Comparison of ENCODE assay signal across 13 mouse cellular contexts in genomic region chr17:27603522-27604234, GRCm38 (mm10). TPM values are rescaled to one million over a fixed set of nuclear protein-coding genes. Genes with fewer than 3 reads are reported as not detected.
DNase-seq lines count a peak whose midpoint lies in the region; ATAC-seq and TF ChIP-seq lines count a peak whose summit lies in the region.
"Had no signal": no experiment of that assay in that cellular context is flagged by ENCODE, and none has a peak within 500 bp of the region (broad histone marks: within the 10 kb centered on the region; RNA-seq: fewer than 3 reads in every experiment).

No protein-coding gene starts in this region.

- DNase-seq in cerebellum, postnatal 36 days = peak; percentile 51 to 61
- DNase-seq in stomach, postnatal 0 days (ENCODE audit: low spot score) = no peak
- peak; percentile 77 to 87 for DNase-seq in heart, postnatal 10 days
- DNase-seq in embryo, embryonic 10 days (ENCODE audit: low spot score) = no peak
- DNase-seq in ovary, postnatal 36 days (ENCODE audit: low spot score) = no peak
- no peak for DNase-seq in adrenal gland, postnatal 25 days
- DNase-seq: kidney, adult 9 months; thymus, postnatal 4 days had no signal

- 77% methylated on average over 21 of the region's 21 CpGs for WGBS in stomach, embryonic 16.5 days
- 70% methylated on average over 21 of the region's 21 CpGs for WGBS in stomach, postnatal 0 days

- H3K9me3 ChIP-seq in stomach, embryonic 16.5 days (replicated peaks; ENCODE audit: control insufficient read depth, low read length) = no peaks in the 10 kb centered on the region
- no peaks in the 10 kb centered on the region for H3K9me3 ChIP-seq in stomach, postnatal 0 days (ENCODE audit: control insufficient read depth, low read length)

- H3K4me3 ChIP-seq in stomach, embryonic 16.5 days (replicated peaks; ENCODE audit: low read length) = no peak overlapping the region
- no peak overlapping the region for H3K4me3 ChIP-seq in stomach, postnatal 0 days (ENCODE audit: low read depth, low read length)
- H3K4me3 ChIP-seq: erythroblast, embryonic 14.5 days had no signal

- H3K4me2 ChIP-seq in stomach, embryonic 16.5 days (ENCODE audit: low read depth, low read length) = no peak overlapping the region
- no peak overlapping the region for H3K4me2 ChIP-seq in stomach, postnatal 0 days (replicated peaks; ENCODE audit: low read depth)

- H3K4me1 ChIP-seq in stomach, embryonic 16.5 days (ENCODE audit: control insufficient read depth, insufficient read depth, low read length) = peaks cover 13% of the 10 kb centered on the region; the same call in 1 of the 2 replicates
- H3K4me1 ChIP-seq in stomach, postnatal 0 days (replicated peaks; ENCODE audit: control insufficient read depth, insufficient read depth) = peaks cover 2% of the 10 kb centered on the region; the same call in 1 of the 2 replicates

- H3K36me3 ChIP-seq in stomach, embryonic 16.5 days (ENCODE audit: control insufficient read depth, insufficient read depth, low read length) = no peaks in the 10 kb centered on the region
- no peaks in the 10 kb centered on the region; the same call in 1 of the 2 replicates for H3K36me3 ChIP-seq in stomach, postnatal 0 days (ENCODE audit: control insufficient read depth, insufficient read depth, low read length)

- H3K27ac ChIP-seq in stomach, embryonic 16.5 days (ENCODE audit: low read length) = no peak overlapping the region
- no peak overlapping the region for H3K27ac ChIP-seq in stomach, postnatal 0 days (replicated peaks)
- H3K27ac ChIP-seq: macrophage had no signal

- no peak for ATAC-seq in cerebellum, adult (ENCODE audit: insufficient number of reproducible peaks, low FRiP score, low TSS enrichment)
- peak; percentile 47; the same call in 1 of the 2 replicates for ATAC-seq in stomach, embryonic 16.5 days (ENCODE audit: insufficient read depth, low FRiP score)
- no peak for ATAC-seq in stomach, postnatal 0 days (ENCODE audit: low FRiP score, low TSS enrichment)

- no peak overlapping the region for H3K9ac ChIP-seq in stomach, embryonic 16.5 days (ENCODE audit: low read length)
- no peak overlapping the region for H3K9ac ChIP-seq in stomach, postnatal 0 days (ENCODE audit: low read length)

- no peaks in the 10 kb centered on the region for H3K27me3 ChIP-seq in stomach, embryonic 16.5 days (ENCODE audit: control insufficient read depth, insufficient read depth, low read length)
- no peaks in the 10 kb centered on the region for H3K27me3 ChIP-seq in stomach, postnatal 0 days (ENCODE audit: control insufficient read depth, insufficient read depth, low read length)

- TF ChIP-seq CTCF in stomach, postnatal 0 days (IDR thresholded peaks at IDR 0.05; ENCODE audit: low read depth) = no peak

- TF ChIP-seq EP300 in stomach, postnatal 0 days (optimal IDR thresholded peaks at IDR 0.05) = no peak

- intact Hi-C loops in heart, postnatal 10 days (cut with DNase I) = no loop called here

RNA-seq across cellular contexts. Expression of gene Nudt3, which starts 19.6 kb away (rescaled TPM):
- 63.1 and 63.4 TPM in 2 replicates for polyA plus RNA-seq in stomach, embryonic 16.5 days (2015; fragmentation: Nextera tagmentation; extraction: Ambion mirVana)
- 40.6 and 43.9 TPM in 2 replicates for polyA plus RNA-seq in stomach, postnatal 0 days (2015; fragmentation: Nextera tagmentation; extraction: Ambion mirVana)
- 100 to 1,000 TPM; 380 to 410 TPM for total RNA-seq in heart, postnatal 10 days (2021)
- 194 and 219 TPM in 2 replicates for total RNA-seq in adrenal gland, postnatal 25 days (2021)

RNA-seq across cellular contexts. Expression of gene RPS10-NUDT3, which starts 31.3 kb away (rescaled TPM):
- not detected in 2 replicates for polyA plus RNA-seq in stomach, embryonic 16.5 days (2015; fragmentation: Nextera tagmentation; extraction: Ambion mirVana)
- polyA plus RNA-seq in stomach, postnatal 0 days (2015; fragmentation: Nextera tagmentation; extraction: Ambion mirVana) = not detected in 2 replicates
- 1 to 10 TPM in 1 of 2 experiments, not detected in 1; 1.0 TPM for total RNA-seq in heart, postnatal 10 days (2021)
- not detected in 2 replicates for total RNA-seq in adrenal gland, postnatal 25 days (2021)
- total RNA-seq: adrenal gland, adult 18-20 months had no signal
- polyA plus RNA-seq: erythroblast, embryonic 14.5 days; macrophage had no signal

RNA-seq across cellular contexts. Expression of gene Rps10, which starts 32.8 kb away (rescaled TPM):
- polyA plus RNA-seq in stomach, embryonic 16.5 days (2015; fragmentation: Nextera tagmentation; extraction: Ambion mirVana) = 734 and 881 TPM in 2 replicates
- polyA plus RNA-seq in stomach, postnatal 0 days (2015; fragmentation: Nextera tagmentation; extraction: Ambion mirVana) = 828 and 879 TPM in 2 replicates
- 100 to 1,000 TPM; 713 to 733 TPM for total RNA-seq in heart, postnatal 10 days (2021)
- total RNA-seq in adrenal gland, postnatal 25 days (2021) = 894 and 1,002 TPM in 2 replicates

RNA-seq across cellular contexts. Expression of gene AI413582, which starts 38.1 kb away (rescaled TPM):
- 24.3 and 29.0 TPM in 2 replicates for polyA plus RNA-seq in stomach, embryonic 16.5 days (2015; fragmentation: Nextera tagmentation; extraction: Ambion mirVana)
- 37.1 and 37.7 TPM in 2 replicates for polyA plus RNA-seq in stomach, postnatal 0 days (2015; fragmentation: Nextera tagmentation; extraction: Ambion mirVana)
- 10 to 100 TPM; 10.2 to 11.2 TPM for total RNA-seq in heart, postnatal 10 days (2021)
- total RNA-seq in adrenal gland, postnatal 25 days (2021) = 12.7 and 27.6 TPM in 2 replicates

RNA-seq across cellular contexts. Expression of gene Hmga1, which starts 47.4 kb away (rescaled TPM):
- polyA plus RNA-seq in stomach, embryonic 16.5 days (2015; fragmentation: Nextera tagmentation; extraction: Ambion mirVana) = 163 and 171 TPM in 2 replicates
- 71.1 and 78.4 TPM in 2 replicates for polyA plus RNA-seq in stomach, postnatal 0 days (2015; fragmentation: Nextera tagmentation; extraction: Ambion mirVana)
- total RNA-seq in heart, postnatal 10 days (2021) = 10 to 100 TPM; 42.5 to 47.3 TPM
- 14.3 and 15.5 TPM in 2 replicates for total RNA-seq in adrenal gland, postnatal 25 days (2021)

Comparison
In these comparisons a context has a peak if more than half of its experiments do, and no peak if none do; other contexts are left out.
1. DNase-seq: peak in cerebellum, postnatal 36 days (2 of 2) and heart, postnatal 10 days (2 of 2); none in stomach, postnatal 0 days (single experiment), embryo, embryonic 10 days (single experiment), ovary, postnatal 36 days (single experiment) and adrenal gland, postnatal 25 days (single experiment).